Mouse (Mus musculus): Measurements from ENCODE around the gene Setd1b.

DNA sequence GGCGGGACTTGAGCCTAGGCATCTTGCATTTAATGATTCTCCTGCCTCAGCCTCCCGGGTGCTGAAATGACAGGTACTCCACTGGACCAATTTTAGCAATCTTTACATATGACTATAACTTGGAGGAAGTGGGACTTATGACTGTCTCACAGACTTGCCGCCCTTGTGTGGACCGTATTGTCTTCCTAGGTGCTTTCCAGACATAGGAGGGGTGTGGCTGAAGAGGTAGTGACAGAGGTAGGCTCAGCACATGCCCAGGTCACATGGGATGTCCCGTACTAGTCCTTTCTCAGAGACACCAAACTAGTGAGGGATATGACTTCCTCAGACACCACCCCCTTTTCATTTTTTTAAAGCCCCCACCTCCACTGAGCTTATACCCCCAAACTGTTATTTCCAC is 36.8 kb downstream of the Setd1b start:
- no peak for TF ChIP-seq CTCF (IDR thresholded peaks at IDR 0.05; ENCODE audit: low read depth, low read length)
- no peak for TF ChIP-seq TAL1 (conservative IDR thresholded peaks at IDR 0.05; ENCODE audit: low read depth, low read length)
- TF ChIP-seq GATA1 (IDR thresholded peaks at IDR 0.05; ENCODE audit: borderline replicate concordance, low read length): no peak
- TF ChIP-seq POLR2AphosphoS5 (IDR thresholded peaks at IDR 0.05; ENCODE audit: insufficient replicate concordance, low read depth, low read length): no peak
